Mouse (Mus musculus): ENCODE data around the gene Eif3m. TPM values are rescaled to one million over a fixed set of nuclear protein-coding genes. Genes with fewer than 3 reads are reported as not detected.
"Not testable (repeated sequence)": the region's sequence is repeated elsewhere in the genome, so short reads cannot be mapped to it uniquely, and the experiment has no call there.

Eif3m gene
- 100 to 1,000 TPM; 110 to 119 TPM for total RNA-seq (2021)
- long read RNA-seq, experiment 1, transcript Eif3m-201 (11 exons, 1,283 nt), result major isoform, 151 of 158 reads
- long read RNA-seq, experiment 1, partial matches to known transcripts, result 4 of 158 reads
- long read RNA-seq, experiment 1, other reads (novel, unspliced or antisense), result 3 of 158 reads
- long read RNA-seq, experiment 2, transcript Eif3m-201 (11 exons, 1,283 nt), result major isoform, 133 of 140 reads
- long read RNA-seq, experiment 2, partial matches to known transcripts, result 3 of 140 reads
- long read RNA-seq, experiment 2, other reads (novel, unspliced or antisense), result 4 of 140 reads

DNA sequence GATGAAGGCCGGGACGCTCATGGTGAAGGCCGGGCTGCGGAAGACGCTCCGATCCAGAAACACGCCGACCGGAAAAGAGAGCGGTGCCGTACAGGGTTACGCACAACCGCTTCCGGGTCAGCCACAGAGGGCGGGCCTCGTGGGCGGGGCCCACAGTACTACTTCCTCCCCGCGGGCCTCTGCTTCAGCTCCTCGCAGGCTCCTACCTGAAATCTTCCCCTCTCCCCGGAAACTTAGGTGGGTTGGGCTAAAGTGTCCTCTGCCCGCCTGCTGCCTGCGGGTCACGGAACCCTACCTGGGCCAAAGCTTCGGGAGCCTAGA, at the start of gene Eif3m:
TSS of gene Eif3m (minus strand) at position 114 of the 321 bp plus-strand sequence.
- DNase-seq, result peak; percentile 92 to 95
- intact Hi-C loops (cut with DNase I), result loop anchor here (5.0 kb wide), 1 partner anchor 110 kb away; the partner anchor contains the start of gene Wt1

DNA sequence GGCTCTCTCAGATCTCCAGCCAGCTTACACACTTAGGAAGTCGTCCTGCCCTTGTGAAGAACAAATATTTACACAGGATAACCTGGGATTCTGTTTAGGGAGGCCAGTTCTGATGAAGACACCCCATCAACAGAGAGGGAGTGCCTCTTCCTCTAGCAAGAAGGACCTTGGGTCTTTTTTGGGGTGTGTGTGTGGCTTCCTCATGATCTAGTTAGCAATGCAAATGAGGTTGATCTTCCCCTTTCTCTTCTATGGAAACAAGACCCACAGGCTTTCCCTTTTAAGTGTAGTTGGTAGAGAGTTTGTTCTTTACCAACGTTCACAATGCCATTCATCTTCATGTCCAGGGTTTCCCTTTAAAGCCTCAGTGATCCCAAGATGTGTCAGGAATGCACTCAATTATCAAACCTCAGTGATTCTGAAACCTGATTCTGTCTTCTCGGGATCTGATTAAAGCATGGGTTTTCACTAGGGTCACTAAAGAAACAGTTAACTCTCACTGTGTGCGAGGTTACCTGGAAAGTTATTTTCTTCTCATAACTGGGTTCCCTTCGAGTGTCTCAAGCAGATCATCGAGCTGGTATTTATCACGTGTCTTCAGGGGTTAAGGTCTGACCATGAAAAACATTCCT, 46.0 kb upstream of the Eif3m start:
- DNase-seq, result no peak
- intact Hi-C loops (cut with DNase I), result no loop called here

DNA sequence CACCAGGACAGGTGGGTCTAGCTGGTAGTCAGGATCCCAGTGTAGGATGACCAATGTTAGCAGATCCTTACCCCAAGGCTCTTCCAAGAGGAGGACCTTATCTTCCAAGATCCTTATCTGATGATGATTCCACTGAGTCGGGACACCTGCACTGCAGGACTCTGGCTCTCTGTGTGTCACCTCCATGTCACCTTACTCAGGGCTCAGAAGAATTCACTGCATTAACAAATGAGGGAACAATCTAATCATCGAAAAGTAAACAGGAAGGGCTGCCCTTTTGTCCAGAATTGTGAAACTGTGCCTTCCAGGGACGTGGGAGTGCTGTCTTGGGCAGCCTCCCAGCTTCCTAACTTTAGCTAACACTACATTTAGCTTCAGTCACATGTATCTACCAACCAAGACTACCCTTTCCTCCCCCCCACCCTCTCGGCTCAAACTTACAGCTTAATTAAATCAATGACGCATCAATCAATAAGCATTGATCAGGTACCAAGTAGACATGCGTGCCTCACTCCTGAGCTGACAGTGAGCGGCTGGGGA, 41.8 kb upstream of the Eif3m start:
- DNase-seq, result no peak
- intact Hi-C loops (cut with DNase I), result no loop called here

DNA sequence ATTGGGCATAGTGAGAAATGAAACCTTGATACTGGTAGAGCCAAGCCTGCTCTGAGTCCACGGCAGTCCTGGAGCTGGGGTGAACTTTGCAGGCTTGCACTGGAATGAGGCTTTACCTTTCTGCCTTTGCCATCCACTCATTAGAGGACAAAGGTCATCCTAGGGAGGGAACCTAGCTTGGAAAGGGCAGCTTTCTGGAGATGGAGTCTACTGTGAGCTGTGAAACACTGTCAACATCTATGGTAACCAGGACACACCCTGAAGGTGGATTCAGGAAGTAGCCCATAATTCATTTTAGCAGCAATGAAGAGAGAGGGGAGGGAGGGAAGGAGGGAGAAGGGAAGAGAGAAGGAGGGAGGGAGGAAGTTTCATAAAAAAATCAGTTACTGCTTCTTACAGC, 38.6 kb upstream of the Eif3m start:
- no peak for DNase-seq
- intact Hi-C loops (cut with DNase I), result no loop called here

DNA sequence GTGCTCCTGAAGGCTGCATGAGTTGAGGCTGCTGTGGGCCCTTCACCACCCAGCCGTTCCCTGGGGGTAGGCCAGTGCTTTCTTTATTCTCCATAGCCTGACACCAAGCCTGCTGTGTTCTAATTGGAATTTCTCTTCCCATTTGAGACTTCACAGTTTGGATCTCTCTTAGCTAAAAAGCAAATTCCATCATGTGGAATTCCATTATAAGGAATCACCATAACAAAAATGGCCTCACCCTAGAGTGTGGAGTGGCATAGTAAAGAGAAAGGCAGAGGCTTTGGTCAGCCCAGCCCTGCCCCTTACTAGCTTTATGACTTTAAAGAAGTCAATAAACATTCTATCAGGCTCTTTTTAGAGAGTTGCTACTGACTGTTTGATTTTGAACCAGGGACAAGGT, 31.4 kb upstream of the Eif3m start:
- DNase-seq, result no peak
- intact Hi-C loops (cut with DNase I), result no loop called here

DNA sequence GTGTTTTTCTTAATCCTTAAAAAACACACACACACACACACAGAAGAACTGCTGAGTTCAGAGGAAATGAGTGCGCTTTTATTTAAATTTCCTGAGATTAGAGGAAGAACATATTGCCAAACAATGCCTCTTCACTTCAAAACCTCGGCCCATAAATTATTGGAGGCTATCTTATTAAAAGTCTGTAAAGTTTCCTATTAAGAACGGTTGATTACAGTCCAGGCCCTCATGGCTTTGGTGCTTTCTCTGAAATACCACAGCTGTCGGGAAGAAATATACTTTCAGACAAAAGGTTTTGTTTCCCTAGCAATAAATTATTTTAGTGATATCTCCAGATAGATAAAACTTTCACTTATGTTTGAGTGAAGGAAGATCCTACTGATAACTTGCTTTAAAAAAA, 26.3 kb upstream of the Eif3m start:
- intact Hi-C loops (cut with DNase I), result no loop called here
- DNase-seq, result no peak

DNA sequence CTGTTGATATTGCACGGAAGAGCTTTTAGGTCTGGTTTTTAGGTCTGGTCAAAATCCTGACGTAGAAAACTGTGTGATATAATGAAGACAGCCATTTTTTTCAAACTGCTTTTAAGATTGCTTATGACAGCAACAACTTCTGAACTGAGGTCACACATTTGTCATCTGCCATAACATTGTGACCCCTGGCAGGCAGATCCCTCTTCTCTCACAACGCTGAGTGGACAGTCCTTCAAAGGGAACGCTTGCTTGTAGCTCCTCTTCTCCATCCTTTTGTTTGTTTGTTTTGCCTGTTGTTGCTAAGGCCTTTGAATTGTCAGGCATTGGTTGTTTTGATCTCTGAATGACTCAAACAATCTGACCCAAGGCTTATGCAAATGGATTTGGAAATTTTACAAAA, 24.0 kb upstream of the Eif3m start:
- intact Hi-C loops (cut with DNase I), result no loop called here
- DNase-seq, result no peak

DNA sequence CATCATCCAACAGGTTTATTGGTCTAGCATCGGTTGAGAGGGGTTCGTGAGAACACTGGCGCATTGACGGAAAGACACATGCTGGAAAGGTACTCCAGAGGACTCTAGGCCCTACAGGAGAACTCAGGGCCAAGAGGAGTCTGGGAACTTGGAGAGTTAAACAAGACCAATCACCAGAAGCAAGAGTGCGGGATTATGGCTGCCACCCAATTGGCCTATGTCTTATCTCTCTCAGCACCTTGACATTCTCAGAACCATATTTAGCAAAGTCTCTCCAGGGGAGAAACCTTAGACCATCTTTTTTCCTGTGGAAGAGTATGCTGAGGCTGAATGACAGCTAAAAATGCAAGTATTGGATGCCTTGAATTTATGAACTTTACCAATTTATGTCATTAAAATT, 22.0 kb upstream of the Eif3m start:
- DNase-seq, result no peak
- intact Hi-C loops (cut with DNase I), result no loop called here

DNA sequence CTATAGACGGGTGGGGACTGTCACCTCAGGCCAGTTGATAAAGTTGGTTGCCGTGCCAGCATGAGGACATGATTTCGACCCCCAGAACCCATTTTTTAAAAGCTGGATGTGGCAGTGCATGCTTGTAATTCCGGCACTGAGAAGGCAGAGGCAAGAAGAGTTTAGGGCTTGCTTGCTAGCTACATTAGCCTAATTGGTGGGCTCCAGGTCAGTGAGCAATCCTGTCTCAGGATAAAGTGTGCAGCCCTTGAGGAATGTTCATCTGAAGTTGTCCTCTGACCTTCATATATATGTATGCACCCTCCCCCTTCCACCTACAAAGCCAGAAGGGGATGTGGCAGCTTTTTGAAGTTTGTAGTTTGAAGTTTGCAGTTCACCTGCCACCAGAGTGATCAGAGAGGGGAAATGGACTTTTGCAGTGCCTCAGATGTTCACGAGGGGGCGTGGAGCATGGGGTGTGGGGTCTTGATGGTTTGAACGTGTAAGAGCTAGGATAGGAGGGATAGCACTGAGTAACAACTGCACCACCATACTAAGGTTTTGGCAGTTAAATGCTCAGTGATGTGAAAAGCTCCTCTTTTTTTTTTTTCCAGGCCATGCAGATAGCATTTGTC, 21.2 kb upstream of the Eif3m start:
- intact Hi-C loops (cut with DNase I), result no loop called here
- DNase-seq, result no peak

DNA sequence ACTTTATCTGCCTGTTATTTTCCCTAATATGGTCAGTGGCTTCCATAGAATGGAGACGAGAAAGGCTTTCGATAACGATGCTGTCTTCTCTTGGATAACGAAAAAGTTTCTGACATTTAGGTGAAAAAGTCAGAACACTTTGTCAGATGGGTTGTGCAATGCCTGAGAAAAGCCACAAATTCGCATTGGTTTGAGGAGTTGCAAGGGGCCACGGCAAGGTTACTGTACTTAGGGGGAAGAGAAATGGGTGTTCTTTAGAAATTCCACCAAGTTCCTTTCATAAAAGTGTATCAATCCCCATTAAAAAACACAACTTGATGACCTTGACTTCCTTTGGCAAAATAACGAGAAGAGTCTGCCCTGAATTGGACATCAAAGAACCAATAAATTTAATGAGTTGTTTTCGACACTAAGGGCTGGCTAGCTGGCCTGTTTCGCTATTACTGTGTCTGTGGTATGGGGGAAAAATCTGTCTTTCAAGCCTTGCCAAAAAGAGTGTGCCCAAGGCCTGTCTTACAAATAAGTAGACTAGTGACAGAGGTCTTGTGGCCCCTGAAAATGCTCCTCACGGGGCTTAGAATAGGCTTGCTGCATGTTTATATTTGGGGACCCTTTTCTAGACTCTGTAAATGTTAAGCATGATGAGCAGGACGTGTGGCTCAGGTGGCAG, 19.7 kb upstream of the Eif3m start:
- DNase-seq, result no peak
- intact Hi-C loops (cut with DNase I), result no loop called here

DNA sequence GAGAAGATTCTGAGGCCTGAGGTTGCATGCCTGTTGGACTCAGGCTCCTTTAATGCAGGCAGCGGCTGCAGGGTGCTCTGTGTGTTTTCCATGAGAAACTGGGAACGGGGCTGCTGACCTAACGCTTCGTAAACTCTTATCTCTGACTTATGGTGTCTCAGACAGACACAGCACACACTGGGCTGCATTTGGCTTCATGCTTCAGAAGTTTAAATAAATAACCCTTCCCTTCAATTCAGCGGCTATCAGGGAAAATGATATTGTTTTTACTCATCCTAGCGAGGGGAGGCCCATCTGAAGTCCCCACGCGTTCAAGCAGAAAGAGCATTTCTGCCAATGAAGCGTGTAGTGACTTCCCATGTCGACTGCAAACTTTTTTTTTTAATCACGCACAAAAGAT, 19.1 kb upstream of the Eif3m start:
- DNase-seq, result no peak
- intact Hi-C loops (cut with DNase I), result no loop called here

DNA sequence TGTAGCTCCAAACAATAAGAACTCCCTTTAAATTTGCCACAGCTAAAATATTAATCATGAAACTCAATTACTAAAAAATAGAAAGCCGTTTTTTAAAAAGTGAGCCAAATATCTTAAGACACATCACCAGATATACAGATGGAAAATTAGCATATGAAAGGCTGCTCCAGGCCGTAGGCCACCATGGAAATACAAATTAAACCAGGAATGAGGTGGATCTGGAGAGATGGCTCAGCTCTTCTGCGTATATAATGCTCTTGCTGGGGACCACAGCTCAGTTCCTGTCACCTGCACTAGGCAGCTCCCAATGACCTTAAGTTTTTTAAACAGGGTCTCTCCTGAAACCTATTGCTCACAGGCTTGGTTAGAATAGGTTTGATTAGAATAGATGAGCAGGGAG, 17.2 kb upstream of the Eif3m start:
- no peak for DNase-seq
- intact Hi-C loops (cut with DNase I), result no loop called here

DNA sequence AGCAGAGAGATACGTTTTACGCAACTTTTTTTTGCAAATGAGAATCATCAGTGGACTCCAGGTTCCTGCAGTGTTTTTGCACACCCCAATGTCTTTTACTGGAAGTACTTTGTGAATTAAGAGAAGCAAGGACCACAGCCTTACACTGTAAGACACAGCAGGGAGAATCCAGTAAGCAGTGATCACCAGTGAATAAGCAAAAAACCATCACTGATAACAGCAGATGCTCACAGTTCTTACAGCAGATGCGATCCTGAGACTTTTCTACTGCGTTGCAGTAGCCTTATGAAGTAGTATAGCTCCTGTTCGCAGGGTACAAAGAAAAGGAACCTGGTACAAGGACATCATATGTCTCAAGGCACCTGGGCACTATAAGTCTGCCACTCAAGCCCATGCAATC, 13.6 kb upstream of the Eif3m start:
- intact Hi-C loops (cut with DNase I), result no loop called here
- no peak for DNase-seq

DNA sequence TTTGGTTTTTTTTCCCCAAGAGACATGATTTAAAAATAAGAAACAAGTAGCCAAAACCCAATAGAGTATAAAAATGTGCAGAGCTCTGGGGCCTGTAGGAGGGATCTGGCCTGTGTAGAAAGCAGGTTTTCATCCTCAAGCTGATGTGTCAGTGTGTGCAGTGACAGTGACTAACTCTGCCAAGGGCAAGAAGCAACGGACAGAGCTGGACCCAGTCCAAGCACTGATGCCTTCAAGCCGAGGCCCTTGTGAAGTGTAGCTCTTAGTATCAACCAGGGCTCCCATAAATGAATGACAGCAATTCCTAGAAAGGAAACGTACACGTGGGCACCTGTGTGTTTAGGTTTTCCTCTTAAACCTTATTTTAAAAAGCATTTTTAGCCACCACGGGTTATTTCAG, 11.9 kb upstream of the Eif3m start:
- intact Hi-C loops (cut with DNase I), result no loop called here
- DNase-seq, result no peak

DNA sequence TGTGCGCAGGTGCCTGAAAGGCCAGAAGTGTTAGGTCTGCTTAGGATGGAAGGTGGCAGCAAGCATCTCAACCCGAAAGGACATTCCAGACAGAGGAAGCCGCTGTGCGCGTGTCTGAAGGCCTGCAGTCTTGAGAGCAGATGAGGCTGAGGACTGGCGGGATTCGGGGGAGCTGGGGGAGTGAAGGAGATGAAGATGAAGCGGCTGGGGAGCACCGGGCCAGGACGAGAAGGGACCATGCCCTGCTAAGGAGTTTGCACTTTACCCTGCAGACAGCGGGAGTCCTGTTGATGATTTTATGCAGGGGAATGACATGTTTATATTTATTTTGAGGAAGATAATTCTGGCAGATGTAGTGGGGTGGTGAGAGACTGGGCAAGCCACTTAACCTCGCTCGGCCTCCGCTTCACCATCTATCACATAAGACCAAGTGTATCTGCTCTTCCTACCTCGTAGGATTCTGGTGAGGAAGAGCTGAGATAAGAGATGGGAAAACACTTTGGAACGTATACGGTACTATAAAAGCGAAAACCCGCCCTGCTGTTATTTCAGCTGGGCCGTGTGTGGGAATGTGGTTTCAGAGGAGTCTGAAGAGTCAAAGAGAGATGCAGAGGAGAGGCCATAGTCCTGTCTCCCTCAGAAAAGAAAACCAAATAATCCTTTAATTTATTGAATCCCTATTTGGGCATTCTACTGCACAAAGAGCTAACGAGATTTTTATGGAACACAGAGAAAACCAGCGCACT, 10.2 kb upstream of the Eif3m start:
- intact Hi-C loops (cut with DNase I), result no loop called here
- no peak for DNase-seq

DNA sequence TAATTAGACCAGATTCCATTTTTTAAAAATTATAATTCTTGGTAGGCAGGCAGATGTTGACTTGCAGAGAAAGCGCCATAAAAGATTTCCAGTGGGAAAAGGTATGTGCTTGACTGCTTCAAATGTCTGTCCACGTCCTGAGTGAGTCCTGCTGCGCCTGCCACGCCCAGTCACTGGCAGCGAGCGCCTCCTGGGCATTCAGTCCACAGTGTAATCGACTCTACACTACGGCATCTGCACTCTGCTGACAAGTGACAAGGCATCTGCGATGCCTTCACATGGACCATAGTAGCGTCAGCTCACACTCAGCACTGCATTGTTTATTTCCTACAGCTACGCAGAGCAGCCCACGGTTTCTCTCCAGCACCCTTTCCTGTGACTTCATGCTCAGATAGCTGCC, 8.7 kb upstream of the Eif3m start:
- intact Hi-C loops (cut with DNase I); DNase-seq: not testable (repeated sequence)

DNA sequence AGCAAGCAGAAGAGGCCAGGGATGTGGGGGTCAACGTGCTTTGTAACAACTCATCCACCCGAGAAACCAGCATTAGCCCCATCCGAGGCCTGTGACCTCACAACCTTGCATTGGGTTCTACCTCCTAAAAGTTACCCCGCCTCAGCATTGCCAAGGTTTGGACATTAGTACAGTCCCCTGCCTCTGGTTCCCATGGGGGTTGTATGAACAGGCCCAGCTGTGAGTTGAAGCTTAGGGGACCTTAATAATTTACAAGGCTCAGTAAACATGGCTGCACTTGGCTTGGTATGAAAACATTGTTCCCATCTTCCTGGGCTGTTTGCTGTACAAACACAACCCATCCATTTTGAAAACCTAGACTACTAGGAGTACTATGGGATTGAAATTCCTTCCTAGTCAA, 6.9 kb upstream of the Eif3m start:
- intact Hi-C loops (cut with DNase I), result no loop called here

DNA sequence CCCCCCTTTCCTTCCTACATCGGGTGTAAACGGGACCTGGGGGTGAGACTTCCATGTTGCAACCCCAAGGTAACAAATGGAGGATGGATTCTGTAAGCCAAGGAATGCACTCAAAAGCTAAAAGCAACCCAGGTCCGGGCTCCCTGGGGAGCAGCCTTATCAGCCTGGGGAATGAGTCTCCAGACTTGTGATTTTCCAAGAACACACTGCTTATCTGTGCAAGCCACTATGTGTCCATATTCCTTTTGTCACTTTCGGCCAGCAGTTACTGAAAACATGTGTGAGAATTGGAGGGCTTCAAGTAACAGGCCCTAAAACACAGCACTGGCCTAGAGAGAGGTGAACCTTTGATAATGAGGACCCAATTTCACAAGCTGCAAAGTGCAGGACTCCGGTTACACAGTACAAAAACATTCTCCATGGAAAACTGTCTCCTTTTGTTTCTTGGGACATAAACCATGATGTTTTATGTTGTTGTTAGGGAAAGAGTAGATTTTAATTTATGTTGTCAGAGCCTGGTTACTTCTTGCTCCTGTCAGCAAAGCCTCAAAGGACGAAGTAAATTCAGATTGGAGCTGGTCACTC, 6.2 kb upstream of the Eif3m start:
- peak; percentile 47 to 51 for DNase-seq
- intact Hi-C loops (cut with DNase I), result no loop called here

More for the DNA sequence above, 6.9 kb upstream of the Eif3m start:
- no peak for DNase-seq

DNA sequence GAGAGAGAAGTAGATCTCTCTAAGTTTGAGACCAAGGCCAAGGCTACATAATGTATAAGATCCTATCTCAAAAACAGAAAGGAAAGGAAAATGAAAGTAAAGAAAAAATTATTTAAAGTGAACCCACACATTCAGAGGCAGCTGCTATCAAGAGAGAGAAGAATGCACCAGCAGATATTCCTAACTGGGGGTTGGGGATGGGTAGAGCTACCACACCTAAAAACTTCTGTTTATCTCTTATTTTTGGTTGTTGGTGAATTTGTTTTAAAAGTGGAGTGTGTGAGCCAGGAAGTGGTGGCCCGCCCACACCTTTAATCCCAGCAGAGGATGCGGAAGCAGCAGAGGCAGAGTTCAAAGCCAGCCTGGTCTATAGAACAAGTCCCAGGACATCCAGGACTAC, 5.0 kb upstream of the Eif3m start:
- no peak for DNase-seq
- intact Hi-C loops (cut with DNase I), result no loop called here

DNA sequence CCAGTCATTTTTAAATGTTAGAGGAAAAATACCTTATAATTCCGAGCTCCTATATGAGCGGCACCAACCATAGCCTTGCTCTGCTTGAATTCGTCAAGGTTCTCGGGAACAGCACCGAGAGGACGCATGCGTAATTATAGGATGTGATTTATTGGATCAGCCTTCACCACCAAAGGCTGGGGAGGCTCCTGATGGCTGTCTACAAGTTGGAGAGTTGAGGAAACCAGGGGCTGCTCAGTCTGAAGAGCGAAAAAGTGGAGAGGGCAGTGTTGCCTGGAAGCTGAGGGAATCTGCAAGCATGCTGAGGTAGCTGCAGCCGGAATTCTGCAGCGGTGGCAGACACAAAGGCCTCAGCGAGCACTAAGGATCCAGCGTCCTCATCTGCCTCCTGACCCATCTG, 4.4 kb upstream of the Eif3m start:
- no peak for DNase-seq
- intact Hi-C loops (cut with DNase I), result no loop called here

All from heart, postnatal 14 days (tissue).